Mouse (Mus musculus) forelimb bud, embryonic 11.5 days (tissue): ENCODE results near the gene Smap2.
A peak's percentile ranks its signal among the peaks of the same experiment; 100 is the strongest.

Source experiments
- DNase-seq: peaks from one replicate; pipeline ENCODE4 v3.0.0-alpha.2; 2012; ENCODE audit warnings: low read depth, low spot score

Smap2 gene

DNA sequence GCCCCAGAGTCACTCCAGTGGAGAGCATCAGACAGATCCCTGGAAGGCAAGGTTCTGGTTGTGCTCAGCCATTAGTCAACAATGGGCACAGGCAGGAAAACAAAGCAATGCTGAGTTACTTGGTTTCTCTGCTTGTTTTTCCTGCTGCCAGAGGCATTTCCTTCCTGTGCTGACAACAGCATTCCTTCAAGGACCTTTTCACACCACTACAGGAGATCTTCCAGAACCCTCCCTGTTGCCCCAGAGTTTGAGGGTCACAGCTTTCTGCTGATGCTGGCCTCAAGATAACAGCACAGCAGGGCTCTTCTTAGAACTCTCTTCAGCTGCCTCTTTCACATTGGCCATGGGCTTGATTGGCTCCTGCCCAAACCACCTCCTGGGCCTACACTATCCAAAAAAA, 4.9 kb upstream of the Smap2 start:
- no peak for DNase-seq

DNA sequence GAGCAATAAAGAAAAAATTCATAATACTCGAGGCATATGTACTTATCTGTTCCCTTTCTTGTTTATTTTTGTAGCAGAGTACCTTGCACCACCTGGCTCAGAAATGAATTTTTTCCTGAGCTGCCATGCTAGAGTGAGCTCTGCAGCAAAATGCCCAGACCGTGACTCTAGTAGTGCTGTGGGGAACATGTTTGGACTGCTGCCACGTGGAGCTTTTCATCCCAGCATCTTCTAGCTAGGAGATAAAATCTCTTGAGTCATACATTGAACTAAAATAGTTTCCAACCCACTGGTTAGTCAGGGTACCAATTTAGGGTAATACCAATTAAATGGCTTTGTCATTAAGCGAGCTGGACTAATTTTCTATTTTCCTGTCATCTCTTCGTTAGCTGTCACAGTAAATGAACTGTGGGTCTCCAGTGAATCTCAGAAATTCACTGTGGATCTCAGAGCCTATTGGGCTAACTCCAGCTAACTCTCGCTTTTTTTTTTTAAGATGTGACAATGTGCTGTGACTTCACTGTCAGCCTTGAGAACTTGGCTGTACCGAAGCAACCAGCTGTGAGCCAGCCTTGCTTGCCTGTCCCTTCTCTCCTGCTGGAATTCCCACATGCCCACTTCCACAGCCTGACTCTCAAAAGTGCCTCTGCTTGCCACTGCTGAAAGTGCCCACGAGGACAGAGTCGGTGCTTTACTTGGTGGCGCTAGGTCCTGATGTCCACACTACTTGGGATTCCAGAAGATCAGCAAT, 3.2 kb upstream of the Smap2 start:
- DNase-seq: no peak

DNA sequence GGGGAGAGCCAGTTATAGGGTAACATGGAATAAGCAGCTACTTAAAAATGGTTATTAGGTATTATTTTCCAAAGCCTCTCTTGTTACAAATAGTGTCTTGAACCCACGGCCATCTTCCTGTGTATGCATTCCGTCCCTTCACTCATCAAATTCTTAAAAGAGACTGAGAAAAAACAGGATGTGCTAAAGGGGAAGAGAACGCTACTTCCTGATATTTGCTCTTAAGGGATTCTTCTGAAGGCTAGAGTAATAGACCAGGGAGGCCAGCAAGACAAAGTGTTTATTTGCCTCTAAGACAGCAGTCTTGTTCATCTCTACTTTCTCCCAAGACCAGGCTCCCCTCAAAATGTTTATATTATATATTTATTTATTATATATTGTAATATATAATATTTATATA, 1.2 kb upstream of the Smap2 start:
- no peak for DNase-seq

DNA sequence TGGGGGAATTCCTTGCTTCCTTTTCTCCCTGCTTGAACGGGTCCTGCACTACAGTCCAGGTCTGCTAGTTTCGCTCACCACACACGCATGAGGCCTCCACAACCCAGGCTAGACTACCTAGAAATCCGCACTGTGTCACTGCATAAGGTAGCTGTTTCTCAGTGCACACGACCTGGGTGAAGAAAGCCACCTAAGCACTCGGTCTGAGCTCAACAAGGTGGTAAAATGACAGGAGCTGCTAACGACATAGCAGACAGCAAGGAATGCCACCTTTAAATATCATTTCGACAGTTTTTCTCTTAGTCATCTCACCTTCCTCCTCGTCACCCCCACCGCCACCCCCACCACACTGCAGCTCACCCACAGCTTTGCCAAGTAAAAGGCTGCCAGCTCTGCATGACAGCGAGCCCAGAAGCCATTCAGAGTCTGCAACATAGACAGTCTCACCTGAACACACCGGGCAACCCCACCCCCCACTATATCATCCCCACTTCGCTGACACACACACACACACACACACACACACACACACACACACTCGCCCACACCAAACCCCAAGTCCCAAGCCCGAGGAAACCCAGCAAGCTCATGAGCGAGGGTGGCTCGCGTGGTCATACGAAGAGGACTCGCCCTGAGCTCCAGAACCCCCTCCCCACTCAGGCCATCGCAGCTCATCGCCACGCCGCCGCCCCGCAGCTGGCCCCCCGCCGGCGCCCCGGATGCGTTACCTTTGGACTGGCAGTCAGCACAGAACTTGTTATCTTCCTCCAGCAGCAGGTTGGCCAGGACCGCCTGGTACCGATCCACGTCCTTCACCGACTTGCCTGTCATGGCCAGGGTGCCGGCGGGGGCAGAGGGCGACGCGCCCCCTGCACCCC, 787 bp downstream of the Smap2 start:
- DNase-seq: no peak

DNA sequence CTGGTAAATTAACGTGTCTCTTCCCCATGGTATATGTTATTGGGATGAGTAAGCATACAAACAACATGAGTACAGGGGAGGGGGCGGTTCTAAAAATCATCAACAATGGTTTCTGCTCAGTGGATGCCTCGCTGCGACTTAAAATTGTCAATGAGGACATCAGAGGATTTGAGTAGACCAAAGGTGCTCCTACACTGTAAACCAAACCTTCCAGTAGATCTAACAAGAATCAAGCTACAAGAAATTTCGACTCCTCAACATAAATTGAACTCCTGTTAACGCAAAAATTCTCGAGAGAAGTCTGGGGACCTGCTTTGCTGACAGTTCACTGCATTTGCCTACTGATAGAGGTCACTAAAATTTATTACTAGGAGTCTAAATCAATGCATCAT, 1.8 kb downstream of the Smap2 start:
- DNase-seq: no peak

DNA sequence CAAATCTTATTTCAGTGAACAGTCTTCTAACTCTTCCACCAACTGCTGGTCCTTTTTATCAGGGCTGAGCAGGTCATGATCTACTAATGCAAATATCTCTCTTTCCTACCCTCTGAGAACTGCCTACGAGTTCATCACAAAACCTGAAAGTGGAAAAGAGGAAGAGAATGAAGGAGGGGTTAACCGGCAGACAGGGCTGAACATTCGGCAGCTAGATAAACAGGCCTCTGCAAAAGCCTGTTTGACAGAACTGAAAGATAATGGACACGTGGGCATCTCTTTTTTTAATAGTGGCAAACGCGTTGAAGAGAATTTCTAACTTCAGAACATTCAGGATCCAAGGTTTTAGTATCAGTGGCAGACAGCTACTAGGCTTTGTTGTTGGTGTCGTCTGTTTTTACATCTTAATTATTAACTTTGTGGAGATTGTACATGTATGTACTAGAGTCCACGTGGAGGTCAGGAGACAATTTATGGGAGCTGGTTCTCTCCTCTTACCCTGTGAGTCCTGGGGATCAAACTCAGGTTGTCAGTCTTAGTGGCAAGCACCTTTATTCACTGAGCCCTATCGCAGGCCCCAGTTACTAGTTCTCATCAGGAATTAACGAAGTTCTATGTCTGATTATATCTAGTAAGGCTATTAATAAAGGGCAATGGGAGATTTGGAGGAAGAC, 2.3 kb downstream of the Smap2 start:
- DNase-seq: no peak

DNA sequence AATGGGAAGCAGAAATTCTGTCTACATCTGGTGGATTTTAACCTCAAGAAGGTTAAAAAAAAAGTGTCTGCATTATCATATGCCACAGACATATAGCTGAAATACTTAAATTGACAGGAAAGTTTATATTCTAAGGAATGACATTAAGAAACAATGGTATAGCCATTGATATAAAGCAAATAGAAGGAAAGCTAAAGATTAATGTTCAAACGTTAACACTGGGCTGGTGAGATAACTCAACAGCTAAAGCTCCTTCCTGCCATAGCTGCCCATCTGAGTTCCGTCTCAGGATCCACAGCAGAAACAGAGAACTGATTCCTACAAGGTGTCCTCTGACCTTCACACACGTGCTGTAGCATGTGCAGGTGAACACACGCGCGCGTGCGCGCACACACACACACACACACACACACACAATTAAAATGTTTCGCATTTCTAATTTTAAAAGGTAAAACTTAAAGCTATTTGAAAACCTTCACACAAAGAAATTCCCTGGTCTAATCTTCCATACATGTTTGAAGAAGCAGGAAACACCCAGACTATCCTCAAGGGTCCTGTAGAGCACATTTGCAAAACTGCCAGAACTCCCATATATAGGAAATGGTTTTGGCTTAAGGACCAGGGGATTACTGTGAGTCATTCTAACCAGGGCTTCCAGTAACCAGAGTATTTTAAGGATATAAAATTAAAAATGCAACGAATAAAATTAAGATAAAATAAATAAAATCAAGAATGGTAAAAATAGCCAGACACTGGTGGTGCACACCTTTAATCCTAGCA, 6.1 kb downstream of the Smap2 start:
- DNase-seq: no peak

DNA sequence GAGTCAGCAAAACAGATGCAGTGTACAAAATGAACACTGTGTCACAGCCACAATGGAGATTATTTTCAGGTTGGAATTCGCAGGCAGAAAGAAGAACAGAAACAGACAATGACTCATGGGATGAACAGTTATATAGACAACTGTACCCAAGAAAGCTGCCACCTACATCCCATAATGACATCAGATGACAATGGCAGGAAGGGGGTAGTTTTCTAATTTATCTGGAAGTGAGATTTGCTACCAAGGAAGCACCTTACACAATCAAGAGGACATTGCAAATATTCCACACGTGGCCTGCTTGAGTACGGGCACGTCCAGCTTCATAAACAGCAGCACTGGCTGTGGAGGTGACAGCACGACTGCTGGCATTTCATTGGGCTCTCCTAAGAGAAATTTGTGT, 7.9 kb downstream of the Smap2 start:
- no peak for DNase-seq

DNA sequence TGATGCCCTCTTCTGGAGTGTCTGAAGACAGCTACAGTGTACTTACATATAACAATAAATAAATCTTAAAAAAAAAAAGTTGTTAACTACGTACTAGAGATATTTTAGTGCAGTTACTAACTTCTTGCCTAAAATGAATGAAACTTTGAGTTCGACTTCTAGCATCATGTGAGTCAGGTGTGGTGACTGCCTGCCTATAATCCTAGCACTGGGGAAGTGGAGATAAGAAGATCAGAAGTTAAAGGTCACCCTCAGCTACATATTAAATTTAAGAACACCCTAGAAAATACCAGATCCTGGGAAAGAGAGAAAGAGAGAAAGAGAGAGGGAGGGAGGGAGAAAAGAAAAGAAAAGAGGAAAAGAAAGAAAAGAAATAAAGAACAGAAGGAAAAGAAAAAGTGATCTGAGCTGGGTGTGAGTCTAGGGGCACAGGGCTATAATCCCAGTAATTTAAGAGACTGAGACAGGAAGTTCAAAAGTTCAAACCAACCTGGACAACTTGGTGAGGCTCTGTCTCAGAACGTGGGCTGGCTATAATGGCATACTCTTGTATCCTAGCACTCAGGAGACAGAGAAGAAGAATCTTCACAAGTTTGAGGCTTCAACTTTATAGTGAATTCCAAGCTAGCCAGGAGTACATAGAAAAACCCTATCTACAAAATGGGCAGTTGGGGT, 8.8 kb downstream of the Smap2 start:
- DNase-seq: no peak

DNA sequence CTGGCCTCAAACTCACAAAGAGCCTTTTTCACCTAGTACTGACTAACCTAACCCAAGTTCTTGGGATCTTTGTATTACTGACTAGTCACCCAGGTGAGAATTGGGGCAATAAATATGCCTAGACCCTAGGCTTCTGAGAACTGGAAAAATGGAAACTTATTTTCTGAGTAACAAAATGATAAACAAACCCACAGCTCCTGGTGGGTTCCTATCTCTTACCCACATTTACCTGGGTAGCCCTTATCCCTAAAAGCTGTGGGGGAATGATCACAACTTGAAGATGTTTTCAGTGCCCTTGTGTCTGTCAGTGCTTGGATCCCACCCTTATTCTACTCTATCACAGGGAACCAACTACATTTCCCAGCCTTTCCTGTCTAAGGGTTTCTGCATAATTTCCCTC, 10.0 kb downstream of the Smap2 start:
- no peak for DNase-seq

DNA sequence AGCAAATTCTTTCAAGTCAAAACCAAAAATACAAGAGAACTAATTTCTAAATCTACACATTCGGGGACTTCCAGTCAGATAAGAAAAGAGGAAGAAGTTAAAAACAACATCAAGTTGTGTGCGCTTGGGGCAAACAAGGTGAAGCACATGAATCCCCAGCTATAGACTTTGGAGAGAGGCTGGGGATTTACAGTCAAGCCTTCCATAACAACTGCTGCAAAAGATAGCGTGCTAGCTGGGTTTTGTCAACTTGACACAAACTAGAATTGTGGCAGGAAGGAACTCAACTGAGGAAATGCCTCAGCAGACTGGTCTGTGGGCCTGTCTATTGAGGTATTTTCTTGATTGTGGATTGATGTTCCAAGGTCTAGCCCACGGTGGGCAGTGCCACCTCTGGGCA, 12.4 kb downstream of the Smap2 start:
- no peak for DNase-seq

DNA sequence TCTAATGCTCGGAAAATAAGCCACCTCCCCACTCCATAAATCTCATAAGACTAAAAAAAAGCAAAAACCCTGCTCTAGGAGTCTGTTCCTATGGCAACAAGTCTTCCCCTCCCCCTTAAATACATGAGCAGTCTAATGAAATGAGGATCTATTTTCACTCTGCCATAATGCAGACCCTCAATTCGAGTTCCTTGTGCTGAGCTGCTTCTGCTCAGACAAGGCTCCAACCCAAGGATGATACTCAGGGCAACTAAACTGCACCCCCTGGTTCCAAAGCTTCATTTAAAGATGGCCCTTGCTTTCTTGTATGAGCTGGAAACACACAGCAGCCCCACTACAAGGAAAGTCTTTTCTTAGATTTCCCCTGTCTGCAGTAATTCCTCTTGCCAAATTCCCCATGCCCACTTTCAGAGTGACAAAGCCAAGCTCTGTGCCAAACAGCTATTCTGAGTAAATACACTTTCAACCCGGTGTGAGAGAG, 13.4 kb downstream of the Smap2 start:
- DNase-seq: peak; percentile 56

DNA sequence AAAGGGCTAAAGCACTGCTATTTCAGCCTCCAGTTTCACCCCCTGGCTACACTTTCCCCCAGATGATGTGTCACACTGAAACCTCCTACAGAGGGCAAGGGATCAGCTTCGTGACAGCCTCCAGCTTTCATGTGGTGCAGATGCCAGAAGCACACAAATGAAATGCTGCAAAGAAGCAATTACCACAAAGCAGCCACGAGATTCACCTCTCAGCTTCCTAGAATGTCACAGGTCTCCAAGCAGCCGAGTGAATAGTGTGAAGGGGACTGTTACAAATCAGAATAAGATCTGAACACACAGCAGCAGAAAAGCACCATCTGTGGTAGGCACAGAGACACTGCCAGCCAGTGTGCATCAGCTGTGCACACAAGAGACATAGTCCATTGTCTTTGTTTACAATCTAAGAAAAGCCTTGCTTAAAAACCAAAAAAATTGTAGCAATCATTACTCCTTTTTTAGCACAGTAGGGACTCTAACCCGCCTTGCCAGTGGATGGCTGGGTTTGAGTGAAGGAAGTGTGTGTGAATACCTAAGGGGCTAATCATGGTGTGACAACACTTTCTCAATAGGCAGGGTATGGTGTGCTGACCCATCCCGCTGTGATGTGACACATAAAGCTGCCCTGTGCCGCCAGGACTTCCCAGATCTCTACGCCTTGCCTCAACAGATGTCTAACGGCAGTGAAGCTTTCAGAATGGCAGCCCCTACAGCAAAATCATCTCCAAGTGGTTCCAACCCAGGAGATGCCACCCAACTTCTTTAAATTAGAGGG, 14.5 kb downstream of the Smap2 start:
- DNase-seq: no peak

DNA sequence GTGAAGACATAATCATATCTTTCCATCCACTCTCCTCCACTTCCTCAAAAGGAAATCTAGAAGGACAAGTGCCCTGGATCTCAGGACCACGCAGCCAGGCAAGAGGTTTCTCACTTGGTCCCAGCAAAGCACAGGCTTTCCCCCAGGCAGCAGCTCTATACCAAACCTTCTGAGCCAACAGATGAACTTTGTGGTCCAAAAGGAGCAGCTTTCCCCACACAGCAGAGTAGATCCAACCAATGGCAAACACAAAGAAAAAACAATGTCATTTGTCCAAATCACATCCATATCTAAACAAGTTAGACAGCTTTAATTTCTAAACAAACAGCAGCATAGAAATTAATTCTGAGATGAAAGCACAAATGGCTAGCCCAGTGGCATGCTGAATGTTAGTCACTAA, 15.4 kb downstream of the Smap2 start:
- no peak for DNase-seq

DNA sequence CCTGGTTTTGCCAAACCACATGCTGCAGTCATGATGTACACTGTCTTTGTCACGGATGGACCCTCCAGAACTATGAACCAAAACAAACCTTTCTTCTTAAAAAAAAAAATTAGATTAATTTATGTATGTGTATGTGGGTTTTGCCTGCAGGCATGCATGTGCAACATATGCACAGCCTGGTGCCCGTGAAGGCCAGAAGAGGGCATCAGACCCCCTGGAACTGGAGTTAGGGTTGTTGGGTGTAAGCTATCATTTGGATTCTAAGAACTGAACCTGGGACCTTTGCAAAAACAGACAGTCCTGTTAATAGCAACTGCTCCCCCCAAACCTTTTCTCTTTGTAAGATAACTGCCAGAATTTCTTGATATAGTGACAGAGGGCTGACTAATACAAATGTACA, 16.0 kb downstream of the Smap2 start:
- no peak for DNase-seq

DNA sequence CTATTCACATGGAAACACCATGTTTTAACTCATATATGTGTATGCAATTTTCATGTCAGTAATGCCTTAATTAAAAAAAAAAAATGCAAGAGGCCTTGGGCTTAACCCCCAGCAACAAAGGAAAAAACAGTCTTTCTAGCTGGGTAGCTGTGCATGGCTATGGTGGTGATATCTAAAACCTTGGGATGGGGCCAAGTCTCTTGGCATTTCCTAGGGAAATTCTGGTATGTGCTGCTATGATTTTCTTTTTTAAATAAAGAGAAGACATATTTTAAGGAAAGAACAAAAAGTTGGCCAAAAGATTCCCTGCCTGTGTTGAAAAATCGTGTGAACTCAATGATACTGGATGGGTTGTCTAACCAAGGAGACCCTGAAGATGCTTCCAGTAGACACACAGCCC, 21.1 kb downstream of the Smap2 start:
- no peak for DNase-seq

DNA sequence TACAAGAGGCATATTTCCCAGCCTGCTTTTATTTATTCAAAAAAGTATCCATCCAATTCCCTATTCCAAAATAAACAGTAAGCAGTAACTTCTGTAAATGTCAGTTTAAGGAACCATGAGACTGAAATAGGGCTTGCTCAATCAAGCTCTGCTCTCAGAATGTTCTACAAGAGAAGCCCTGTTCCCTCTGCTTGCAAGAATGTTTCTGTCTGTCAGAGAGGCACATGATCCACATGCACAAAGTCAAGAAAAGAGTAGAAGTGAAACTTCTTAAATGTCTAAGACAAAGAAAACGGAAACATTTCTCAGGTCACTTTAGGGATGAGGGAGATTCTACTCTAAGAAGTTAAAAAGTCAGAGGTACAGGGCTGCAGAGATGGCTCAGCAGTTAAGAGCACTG, 24.0 kb downstream of the Smap2 start:
- DNase-seq: no peak

DNA sequence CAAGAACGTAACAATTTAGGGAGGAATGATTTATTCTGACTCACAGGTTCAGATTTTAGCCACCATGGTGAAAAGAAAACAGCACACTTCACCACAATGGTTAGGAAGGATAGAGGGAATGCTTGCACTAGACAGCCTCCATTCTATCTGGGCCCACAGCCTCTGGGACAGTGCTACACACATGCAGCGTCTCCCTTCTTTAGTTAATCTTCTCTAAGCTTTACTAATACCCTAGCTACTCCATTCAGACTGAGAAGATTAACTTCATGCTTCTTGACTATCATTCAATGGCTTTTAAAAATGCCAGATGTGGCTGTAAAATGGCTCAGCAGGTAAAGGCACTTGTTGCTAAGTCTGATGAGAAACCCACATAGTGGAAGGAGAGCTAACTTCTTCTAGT, 24.8 kb downstream of the Smap2 start:
- no peak for DNase-seq

DNA sequence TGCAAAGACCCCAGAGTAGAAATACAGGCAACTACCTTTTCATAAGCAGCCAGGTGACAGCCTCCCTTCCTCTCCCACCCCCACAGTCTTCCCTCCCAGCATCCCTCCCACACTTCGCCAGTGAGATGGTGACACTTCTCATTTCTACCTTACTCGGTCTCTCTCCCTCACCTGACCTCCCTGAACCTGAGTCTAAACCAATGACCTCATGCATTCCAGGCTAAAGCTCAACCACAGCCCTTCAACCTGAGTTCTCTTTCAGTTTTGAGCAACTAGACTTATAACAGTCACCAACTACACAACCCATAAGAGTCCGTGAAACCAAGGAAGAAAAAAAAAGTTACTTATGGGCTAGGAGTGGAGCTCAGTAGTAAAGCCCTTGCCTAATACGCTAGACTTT, 29.7 kb downstream of the Smap2 start:
- DNase-seq: no peak

DNA sequence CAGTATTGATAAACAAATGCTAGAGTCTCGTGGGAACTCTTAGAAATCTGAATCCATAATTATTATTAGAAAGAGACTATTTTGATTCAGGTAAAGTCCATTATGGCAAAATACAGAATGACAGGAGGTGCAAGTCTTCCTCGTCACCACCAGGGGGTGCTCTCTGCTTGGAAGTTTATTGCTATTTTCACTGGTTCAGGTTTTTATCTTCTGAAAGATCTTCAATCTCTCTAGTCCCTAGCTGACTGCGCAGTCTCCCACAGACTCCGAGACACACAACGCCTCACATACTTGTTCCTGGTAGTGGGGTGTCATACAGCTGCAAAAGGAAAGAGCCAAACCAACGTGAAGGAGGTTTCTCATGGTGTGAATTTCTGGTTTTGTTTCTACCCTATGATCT, 30.6 kb downstream of the Smap2 start:
- DNase-seq: peak; percentile 52
